Mouse (Mus musculus) G1E (cell line): ENCODE results near the gene Gm20532.

Experiments
- CTCF ChIP-seq: IDR thresholded peaks from 2 replicates; pipeline ENCODE4 v1.5.1; 2012; ENCODE audit warnings: low read depth, low read length, inconsistent platforms, mixed read lengths
- POLR2AphosphoS5 ChIP-seq: IDR thresholded peaks from 2 replicates; pipeline ENCODE4 v1.6.1; 2012; ENCODE audit warnings: low read depth, low read length, inconsistent platforms; ENCODE audit not compliant: insufficient replicate concordance

- TF ChIP-seq CTCF (no peak), POLR2AphosphoS5 (no peak)
Observed at GRCm38 (mm10) chr2:26541258-26541910, 45.1 kb upstream of the Gm20532 start.
